Mouse (Mus musculus): ENCODE measurements around the gene Gja6. TPM values are rescaled to one million over a fixed set of nuclear protein-coding genes. Genes with fewer than 3 reads are reported as not detected.

The Gja6 gene
- polyA plus RNA-seq, 1 experiment from 2014 or later = not detected

Other genes with a start within 250 kb of the Gja6 start
- 0.41 and 0.53 TPM in 2 replicates for gene Ppef1, start 171.3 kb downstream of the Gja6 start, polyA plus RNA-seq (2014; fragmentation: Nextera tagmentation; extraction: Ambion mirVana)
- not detected in 2 replicates for gene Rs1, start 139.0 kb downstream of the Gja6 start, polyA plus RNA-seq (2014; fragmentation: Nextera tagmentation; extraction: Ambion mirVana)
- 3.1 and 3.3 TPM in 2 replicates for gene Cdkl5, start 87.7 kb upstream of the Gja6 start, polyA plus RNA-seq (2014; fragmentation: Nextera tagmentation; extraction: Ambion mirVana)
- gene Scml2, start 210.1 kb upstream of the Gja6 start, polyA plus RNA-seq (2014; fragmentation: Nextera tagmentation; extraction: Ambion mirVana) = 3.3 and 4.1 TPM in 2 replicates

Measured in neural tube, embryonic 11.5 days (tissue).